Mouse (Mus musculus) kidney, embryonic 14.5 days (tissue): ENCODE results near the gene Dapk1. TPM values are rescaled to one million over a fixed set of nuclear protein-coding genes. Genes with fewer than 3 reads are reported as not detected.
A peak's percentile ranks its signal among the peaks of the same experiment; 100 is the strongest.

Experiments
- ATAC-seq: fragments of 200-750 bp; cut with Nextera tagmentation; 2 replicates; pipeline ENCODE4 v1.8.0; 2017; ENCODE audit warnings: moderate number of reproducible peaks, mild to moderate bottlenecking, moderate TSS enrichment, moderate library complexity; ENCODE audit not compliant: low FRiP score, low TSS enrichment
- H3K27ac ChIP-seq: fragments of 300-500 bp; sonication (generic); 2 replicates; pipeline ENCODE4 v1.5.1; 2014; ENCODE audit warnings: low read depth, mild to moderate bottlenecking, low read length, moderate library complexity, mixed read lengths
- H3K27me3 ChIP-seq: fragments of 300-500 bp; sonication (generic); 2 replicates; pipeline ENCODE4 v1.6.1; 2014; ENCODE audit warnings: mild to moderate bottlenecking, low read length; ENCODE audit not compliant: control insufficient read depth, insufficient read depth
- H3K36me3 ChIP-seq: fragments of 300-500 bp; sonication (generic); 2 replicates; pipeline ENCODE4 v1.6.1; 2014; ENCODE audit warnings: low read length, mixed read lengths; ENCODE audit not compliant: control insufficient read depth, insufficient read depth
- H3K4me1 ChIP-seq: fragments of 300-500 bp; sonication (generic); 2 replicates; pipeline ENCODE4 v1.6.1; 2014; ENCODE audit warnings: low read length, mixed read lengths; ENCODE audit not compliant: control insufficient read depth, insufficient read depth
- H3K4me2 ChIP-seq: fragments of 300-500 bp; sonication (generic); replicated peaks from 2 replicates; pipeline ENCODE4 v1.6.1; 2014; ENCODE audit warnings: low read depth, mild to moderate bottlenecking, low read length
- H3K4me3 ChIP-seq: fragments of 300-500 bp; sonication (generic); 2 replicates; pipeline ENCODE4 v1.5.1; 2014; ENCODE audit warnings: mild to moderate bottlenecking, low read length
- H3K9ac ChIP-seq: fragments of 300-500 bp; sonication (generic); 2 replicates; pipeline ENCODE4 v1.6.1; 2014; ENCODE audit warnings: low read depth, mild to moderate bottlenecking, low read length, moderate library complexity
- H3K9me3 ChIP-seq: fragments of 300-500 bp; sonication (generic); 2 replicates; pipeline ENCODE4 v1.6.1; 2016; ENCODE audit warnings: low read length; ENCODE audit not compliant: control insufficient read depth
- WGBS: fragments of 180-500 bp; shearing (Covaris S2); extraction: QIAGEN DNeasy Blood & Tissue Kit; methylation state at CpG from one replicate; pipeline ENCODE4 v1.1.7; 2014; 5-methylcytosine and 5-hydroxymethylcytosine counted together
- polyA plus RNA-seq: library from polyadenylated mRNA; unstranded; fragments of >200 nt; fragmentation: Nextera tagmentation; extraction: Ambion mirVana; gene quantifications from 2 replicates; pipeline ENCODE4 v1.2.1, GENCODE M21; 2014

The Dapk1 gene
- polyA plus RNA-seq, 1 experiment from 2014 or later, result 24.5 TPM

DNA sequence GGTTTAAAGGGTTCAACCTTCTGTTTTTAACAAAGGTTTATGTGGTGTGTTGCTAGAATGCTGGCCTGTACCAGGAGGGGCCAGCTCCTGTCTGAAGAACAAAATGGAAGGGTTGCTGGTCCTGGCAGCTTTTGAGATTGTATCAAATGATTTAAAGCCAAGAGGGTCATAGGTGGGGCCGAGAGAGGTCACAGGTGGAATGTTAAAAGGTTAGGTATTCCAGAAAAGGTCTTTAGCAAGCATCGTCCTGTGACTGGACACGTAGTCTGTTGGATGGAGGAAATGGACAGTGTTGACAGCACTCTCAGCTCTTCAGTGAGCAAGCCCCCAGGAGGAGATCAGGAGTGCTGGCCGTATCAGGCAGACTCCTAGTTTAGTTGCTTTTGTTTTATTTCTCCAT, 73.7 kb downstream of the Dapk1 start:
- no peaks in the 10 kb centered on the region for H3K36me3 ChIP-seq
- 12% methylated on average over 4 of the region's 4 CpGs for WGBS
- H3K4me1 ChIP-seq, result peaks cover 24% of the 10 kb centered on the region
- no peak for ATAC-seq
- H3K9me3 ChIP-seq, result no peaks in the 10 kb centered on the region
- peak overlapping the region; percentile 32; the same call in 1 of the 2 replicates for H3K4me2 ChIP-seq
- no peaks in the 10 kb centered on the region for H3K27me3 ChIP-seq
- H3K27ac ChIP-seq, result peak overlapping the region; percentile 73
- H3K9ac ChIP-seq, result no peak overlapping the region
- no peak overlapping the region for H3K4me3 ChIP-seq

DNA sequence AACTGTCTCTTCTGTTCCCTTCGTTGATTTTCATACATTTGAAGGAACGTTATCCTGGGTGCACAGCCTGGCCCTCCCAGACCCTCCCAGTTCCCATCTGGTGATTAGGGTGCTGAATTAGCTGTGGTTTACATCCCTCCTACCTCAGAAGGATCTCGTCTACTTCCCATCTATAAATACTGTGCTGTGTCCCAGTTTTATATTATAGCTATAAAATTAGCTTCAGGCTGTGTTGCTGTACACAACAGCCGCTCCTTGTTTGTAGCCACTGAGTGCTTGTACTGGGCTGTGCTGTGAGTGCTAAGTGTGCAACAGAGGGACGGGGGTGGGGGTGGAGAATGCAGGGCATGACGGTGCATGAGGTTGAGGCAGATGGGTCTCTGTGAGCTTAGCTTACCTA, 77.2 kb downstream of the Dapk1 start:
- Histone ChIP-seq H3K27me3 (no peaks in the 10 kb centered on the region), H3K36me3 (no peaks in the 10 kb centered on the region), H3K4me3 (no peak overlapping the region), H3K27ac (no peak overlapping the region), H3K4me2 (no peak overlapping the region), H3K9ac (no peak overlapping the region), H3K9me3 (no peaks in the 10 kb centered on the region), H3K4me1 (peaks cover 31% of the 10 kb centered on the region)
- ATAC-seq, result no peak
- WGBS, result 63% methylated on average over 6 of the region's 6 CpGs

DNA sequence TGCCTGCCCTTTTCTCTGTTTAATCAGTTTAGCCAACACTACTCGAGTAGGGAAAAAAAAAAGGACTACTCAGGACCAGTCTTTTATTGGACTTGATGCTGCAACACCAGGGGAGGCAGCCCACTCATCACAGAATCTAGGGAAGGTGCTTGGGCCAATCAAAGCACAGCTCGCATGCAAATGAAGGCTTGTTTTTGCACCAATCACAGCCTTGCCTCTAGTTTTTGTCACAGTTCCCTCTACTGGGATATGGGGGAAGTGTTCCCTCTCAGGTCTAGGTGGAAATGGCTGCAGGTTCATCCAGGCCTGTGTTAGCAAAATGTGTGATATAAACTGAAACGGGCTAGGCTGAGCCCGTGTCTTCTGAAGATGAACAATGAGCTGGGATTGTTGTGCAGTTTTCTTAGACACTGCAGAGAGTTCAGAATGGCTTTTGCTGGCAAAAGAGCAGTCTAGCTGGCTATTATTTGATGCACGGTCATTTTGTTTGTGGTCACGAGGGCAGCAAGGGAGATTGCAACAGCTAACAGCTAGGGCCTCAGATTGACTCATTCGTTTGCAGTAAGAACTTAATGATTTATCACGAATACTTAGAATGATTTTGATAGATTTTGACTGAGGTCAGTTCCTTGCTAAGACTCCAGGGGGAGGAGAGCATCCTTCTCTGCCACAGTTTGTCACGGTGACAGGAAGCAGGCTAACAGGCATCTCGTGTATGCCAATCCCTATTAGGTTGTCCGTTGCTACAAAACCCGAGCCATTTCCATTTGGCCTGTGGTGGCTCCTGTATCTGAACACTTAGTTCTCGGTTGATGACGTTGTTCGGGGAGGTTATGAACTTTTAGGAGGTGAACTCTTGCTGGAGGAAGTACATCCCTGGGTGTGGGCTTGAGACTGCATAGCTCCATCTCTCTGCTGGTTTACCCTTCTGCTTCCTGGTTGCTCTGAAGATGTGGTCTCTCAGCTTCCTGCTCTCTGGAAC, 81.3 kb downstream of the Dapk1 start:
- WGBS, result 74% methylated on average over 15 of the region's 15 CpGs
- Histone ChIP-seq H3K9ac (no peak overlapping the region), H3K27me3 (no peaks in the 10 kb centered on the region), H3K36me3 (no peaks in the 10 kb centered on the region), H3K4me1 (peaks cover 35% of the 10 kb centered on the region), H3K9me3 (no peaks in the 10 kb centered on the region), H3K4me2 (no peak overlapping the region), H3K4me3 (no peak overlapping the region), H3K27ac (no peak overlapping the region)
- ATAC-seq, result no peak

DNA sequence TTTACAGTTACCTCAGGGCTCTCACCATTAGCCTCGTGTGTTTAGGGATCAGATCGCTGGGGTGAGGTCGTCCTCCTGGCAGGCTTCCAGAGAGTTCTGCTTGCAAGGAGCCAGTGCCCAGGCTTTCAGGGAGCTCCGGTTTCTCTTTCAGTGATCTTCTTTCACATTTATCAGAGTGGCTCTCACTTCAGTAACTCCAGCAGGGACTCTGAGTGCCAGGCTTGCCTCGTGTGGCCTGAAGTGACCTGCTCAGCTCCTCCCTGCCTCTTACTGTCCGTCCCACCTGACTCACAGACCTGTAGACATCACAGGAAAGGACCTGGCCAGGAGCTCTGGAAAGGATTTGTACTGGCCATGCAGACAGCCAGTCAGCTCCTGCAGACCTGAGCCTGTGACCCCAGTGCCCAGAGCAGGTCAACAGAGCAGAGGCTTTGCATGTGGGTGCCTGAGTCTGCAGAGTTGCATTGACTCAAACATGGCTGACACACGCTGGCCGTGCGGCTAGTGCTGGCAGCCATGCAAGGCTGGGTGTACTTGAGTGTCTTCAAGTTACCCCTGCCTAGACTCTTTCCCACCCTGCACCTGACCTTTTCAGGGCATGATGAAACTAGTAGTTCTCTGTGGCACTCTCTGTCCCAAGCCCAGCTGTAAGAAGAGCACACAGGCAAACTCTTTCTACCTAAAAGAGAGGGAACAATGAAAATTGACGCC, 82.5 kb downstream of the Dapk1 start:
- peak; percentile 65 for ATAC-seq
- Histone ChIP-seq H3K4me3 (no peak overlapping the region), H3K27ac (peak overlapping the region; percentile 14; the same call in 1 of the 2 replicates), H3K4me2 (no peak overlapping the region), H3K4me1 (peaks cover 35% of the 10 kb centered on the region), H3K36me3 (no peaks in the 10 kb centered on the region), H3K9ac (no peak overlapping the region), H3K9me3 (no peaks in the 10 kb centered on the region), H3K27me3 (no peaks in the 10 kb centered on the region)
- 36% methylated on average over 10 of the region's 10 CpGs for WGBS

DNA sequence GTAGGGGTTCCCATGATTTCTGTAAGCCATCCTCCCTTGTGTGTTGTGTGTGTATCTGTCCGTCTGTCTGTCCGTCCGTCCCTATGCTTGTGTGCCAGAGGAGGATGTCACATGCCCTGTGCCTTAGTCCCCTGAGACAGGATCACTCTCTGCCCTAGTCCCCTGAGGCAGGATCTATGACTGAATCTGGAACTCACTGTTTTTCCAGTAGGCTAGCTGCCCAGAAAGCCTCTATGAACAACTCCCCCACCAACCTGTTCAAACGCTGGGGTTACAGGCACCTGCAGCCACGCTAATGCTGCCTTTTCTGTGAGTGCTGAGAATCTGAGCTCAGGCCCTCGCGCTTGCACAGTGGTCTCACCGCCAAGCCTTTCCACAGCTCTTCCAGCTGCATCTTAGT, 83.1 kb downstream of the Dapk1 start:
- H3K4me3 ChIP-seq, result no peak overlapping the region
- H3K9ac ChIP-seq, result no peak overlapping the region
- H3K4me1 ChIP-seq, result peaks cover 35% of the 10 kb centered on the region
- H3K27me3 ChIP-seq, result no peaks in the 10 kb centered on the region
- H3K9me3 ChIP-seq, result no peaks in the 10 kb centered on the region
- no peaks in the 10 kb centered on the region for H3K36me3 ChIP-seq
- H3K27ac ChIP-seq, result peak overlapping the region; percentile 5; the same call in 1 of the 2 replicates
- ATAC-seq, result no peak
- no peak overlapping the region for H3K4me2 ChIP-seq
- 78% methylated on average over 8 of the region's 8 CpGs for WGBS

DNA sequence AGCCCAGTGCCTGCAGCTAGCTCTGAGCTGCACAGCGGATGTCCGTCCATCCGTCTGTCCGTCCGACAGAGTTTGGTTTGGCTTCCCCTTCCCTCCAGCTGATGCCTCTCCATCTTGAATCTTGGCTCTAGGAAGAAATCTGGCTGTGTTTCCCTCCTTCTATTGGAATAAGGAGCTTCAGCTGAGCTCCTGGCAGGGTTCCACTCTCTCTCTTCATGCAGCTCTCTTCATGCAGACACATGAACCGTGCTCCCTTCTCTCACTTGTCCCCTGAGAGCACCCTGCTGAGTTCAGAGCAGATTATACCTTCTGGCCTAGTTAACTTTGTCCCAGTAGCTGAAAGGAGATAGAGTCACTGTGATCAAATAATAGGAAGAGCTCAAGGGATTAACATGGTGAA, 83.5 kb downstream of the Dapk1 start:
- peak overlapping the region; percentile 38; the same call in 1 of the 2 replicates for H3K27ac ChIP-seq

DNA sequence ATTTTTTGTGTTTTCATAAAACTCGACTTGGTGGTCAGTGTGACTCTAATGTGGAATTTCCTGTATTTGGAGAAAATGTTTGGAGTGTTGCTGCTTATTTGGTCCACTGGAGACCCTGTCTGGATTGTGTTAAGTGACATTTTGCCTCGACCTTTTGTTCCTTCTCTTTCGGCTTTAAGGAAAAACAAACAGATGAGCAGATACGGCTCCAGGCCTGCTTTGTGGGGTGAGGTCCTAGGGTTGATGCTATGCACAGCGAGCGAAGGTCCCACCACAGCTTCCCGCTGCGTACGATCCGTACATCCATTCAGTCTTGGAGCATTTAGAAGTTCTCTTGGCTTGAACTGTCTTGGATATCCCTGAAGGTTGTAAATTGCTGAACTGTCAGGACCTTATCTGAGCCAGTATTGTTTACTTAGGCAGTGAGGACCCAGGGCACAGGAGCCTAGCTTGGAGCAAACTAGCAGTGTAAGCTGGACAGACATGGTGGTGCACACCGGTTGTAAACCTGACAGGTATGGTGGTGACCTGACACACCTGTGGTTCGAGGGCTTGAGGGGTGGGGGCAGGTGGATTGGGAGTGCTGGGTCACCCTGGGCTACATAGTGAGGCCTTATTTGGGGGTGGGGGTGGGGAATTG, 84.4 kb downstream of the Dapk1 start:
- WGBS, result 21% methylated on average over 12 of the region's 12 CpGs
- no peak overlapping the region for H3K9ac ChIP-seq
- H3K36me3 ChIP-seq, result no peaks in the 10 kb centered on the region
- no peaks in the 10 kb centered on the region for H3K9me3 ChIP-seq
- H3K4me3 ChIP-seq, result no peak overlapping the region
- peaks cover 35% of the 10 kb centered on the region for H3K4me1 ChIP-seq
- peak; percentile 33 for ATAC-seq
- H3K4me2 ChIP-seq, result no peak overlapping the region; the same call in 1 of the 2 replicates
- H3K27ac ChIP-seq, result peak overlapping the region; percentile 42; the same call in 1 of the 2 replicates
- H3K27me3 ChIP-seq, result no peaks in the 10 kb centered on the region

More for the DNA sequence above, 83.5 kb downstream of the Dapk1 start:
- H3K36me3 ChIP-seq, result no peaks in the 10 kb centered on the region
- no peaks in the 10 kb centered on the region for H3K27me3 ChIP-seq
- H3K4me1 ChIP-seq, result peaks cover 35% of the 10 kb centered on the region
- no peak for ATAC-seq
- no peak overlapping the region for H3K4me3 ChIP-seq
- H3K9me3 ChIP-seq, result no peaks in the 10 kb centered on the region
- H3K4me2 ChIP-seq, result no peak overlapping the region
- 68% methylated on average over 6 of the region's 6 CpGs for WGBS
- H3K9ac ChIP-seq, result no peak overlapping the region

DNA sequence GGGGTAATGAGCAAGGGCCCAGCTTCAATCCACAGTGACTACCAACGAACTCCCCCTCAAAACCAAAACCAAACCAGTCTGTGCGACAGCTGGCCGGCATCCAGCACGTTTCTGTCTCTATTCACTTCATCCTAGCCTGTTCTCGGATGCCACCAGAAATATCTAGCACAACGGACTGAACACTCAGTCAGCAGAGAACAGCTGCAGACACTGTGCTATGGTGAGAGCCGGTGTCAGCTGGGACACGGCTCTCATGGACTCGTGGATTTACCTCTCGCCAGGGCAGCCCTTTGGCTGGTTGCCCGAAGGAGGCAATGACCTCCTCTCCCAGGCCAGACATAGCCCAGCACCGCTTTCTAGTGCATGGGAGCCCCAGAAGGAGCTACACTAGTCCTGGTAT, 85.2 kb downstream of the Dapk1 start:
- Histone ChIP-seq H3K4me3 (no peak overlapping the region), H3K9me3 (no peaks in the 10 kb centered on the region), H3K36me3 (no peaks in the 10 kb centered on the region), H3K27ac (no peak overlapping the region), H3K4me1 (peaks cover 35% of the 10 kb centered on the region), H3K4me2 (no peak overlapping the region), H3K9ac (no peak overlapping the region), H3K27me3 (no peaks in the 10 kb centered on the region)
- 50% methylated on average over 12 of the region's 12 CpGs for WGBS
- ATAC-seq, result 0 out of 2 replicates have a peak, but pooled peaks have one; percentile 21
